Mouse (Mus musculus): ENCODE results near the gene Tnip1. TPM values are rescaled to one million over a fixed set of nuclear protein-coding genes. Genes with fewer than 3 reads are reported as not detected.
"Not testable (repeated sequence)": the region's sequence is repeated elsewhere in the genome, so short reads cannot be mapped to it uniquely, and the experiment has no call there.

The Tnip1 gene
- polyA plus RNA-seq, 1 experiment from 2014 or later = 29.9 TPM

DNA sequence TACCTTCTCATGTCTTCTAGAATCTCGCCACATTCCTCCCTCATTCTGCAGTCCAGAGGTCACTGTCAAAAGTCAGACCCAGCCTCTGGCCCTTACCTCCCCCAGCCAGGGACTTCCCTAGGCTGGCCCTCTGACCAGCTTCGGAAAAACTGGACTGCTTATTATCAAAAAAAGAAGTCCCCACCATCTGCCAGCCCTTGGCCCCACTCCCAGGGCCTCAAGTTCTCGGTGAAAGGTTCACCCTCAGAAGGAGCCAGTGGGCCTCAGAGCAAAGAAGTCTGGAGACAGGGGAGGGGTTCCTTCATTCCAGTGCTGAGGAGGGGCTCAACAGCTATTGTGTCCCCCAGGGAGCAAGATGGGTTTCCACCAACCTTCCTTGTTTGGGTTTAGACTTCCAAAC is 796 bp downstream of the Tnip1 start:
- 30% methylated on average over 3 of the region's 3 CpGs for WGBS
- Histone ChIP-seq H3K4me2 (replicated peaks; ENCODE audit: low read depth) (peak overlapping the region; percentile 4), H3K4me1 (replicated peaks; ENCODE audit: control insufficient read depth, insufficient read depth, low read length) (peaks cover 5% of the 10 kb centered on the region; the same call in 1 of the 2 replicates), H3K27ac (ENCODE audit: low read depth, low read length) (no peak overlapping the region), H3K36me3 (ENCODE audit: control insufficient read depth, insufficient read depth) (no peaks in the 10 kb centered on the region), H3K4me3 (ENCODE audit: low read depth, low read length) (no peak overlapping the region), H3K9ac (ENCODE audit: low read depth, low read length) (no peak overlapping the region), H3K9me3 (ENCODE audit: control insufficient read depth) (no peaks in the 10 kb centered on the region), H3K27me3 (replicated peaks; ENCODE audit: control insufficient read depth, insufficient read depth, low read length) (no peaks in the 10 kb centered on the region)
- no peak for TF ChIP-seq CTCF (IDR thresholded peaks at IDR 0.05; ENCODE audit: low read depth)
- ATAC-seq = no peak

DNA sequence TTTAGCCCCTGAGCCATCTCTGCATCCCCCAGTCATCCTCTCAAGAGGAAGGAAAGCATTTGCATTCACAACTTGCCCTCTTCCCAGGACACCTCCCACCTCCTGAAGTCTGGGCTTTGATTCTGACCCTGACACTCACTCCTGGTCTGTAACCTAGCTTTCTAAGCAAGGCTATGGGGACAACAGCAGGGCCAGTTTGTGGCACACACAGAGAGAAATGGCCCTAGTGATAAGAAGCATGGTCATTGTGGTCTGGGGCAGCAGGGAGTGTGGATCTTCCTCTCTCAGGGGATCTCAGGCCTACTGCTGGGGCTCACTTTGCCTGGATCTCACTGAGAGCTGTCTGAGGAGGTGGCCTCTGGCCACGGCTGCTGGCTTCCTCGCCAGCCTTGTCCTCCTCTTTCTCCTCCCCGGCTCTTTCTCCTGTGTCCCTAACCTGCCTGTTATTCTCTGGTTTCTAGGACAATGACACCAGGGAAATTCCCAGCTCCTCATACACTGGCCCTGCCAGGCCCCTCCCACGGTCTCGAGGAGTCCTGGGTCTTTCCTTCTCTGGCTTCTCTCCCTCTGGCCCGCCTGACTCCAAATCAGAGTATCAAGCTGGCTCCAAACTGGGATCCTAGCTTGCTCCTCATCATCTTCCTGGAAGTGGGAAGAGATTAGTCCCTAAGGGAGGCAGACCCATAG is 1.4 kb downstream of the Tnip1 start:
- H3K27ac ChIP-seq (ENCODE audit: low read depth, low read length) = no peak overlapping the region; the same call in 1 of the 2 replicates

DNA sequence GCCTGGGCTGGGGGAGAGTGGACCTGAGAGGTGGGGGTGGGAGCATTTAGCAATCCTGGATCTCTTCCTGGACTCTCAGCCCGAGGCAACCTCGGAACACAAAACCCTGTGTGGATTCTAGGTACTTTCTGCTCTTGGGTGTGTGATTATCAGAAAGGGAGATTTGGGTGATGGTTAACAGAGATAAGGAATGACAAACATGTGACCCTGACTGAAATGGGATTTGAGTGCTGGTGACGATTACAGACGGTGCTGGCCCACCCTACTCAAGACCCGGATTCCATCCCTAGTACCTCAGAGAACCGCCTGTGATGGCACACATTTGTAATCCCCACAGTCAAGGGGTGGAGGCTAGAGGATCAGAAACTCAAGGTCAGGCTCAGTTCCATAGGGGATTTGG is 2.5 kb downstream of the Tnip1 start:
- Histone ChIP-seq H3K27ac (ENCODE audit: low read depth, low read length) (no peak overlapping the region), H3K4me1 (replicated peaks; ENCODE audit: control insufficient read depth, insufficient read depth, low read length) (peaks cover 5% of the 10 kb centered on the region; the same call in 1 of the 2 replicates), H3K9ac (ENCODE audit: low read depth, low read length) (no peak overlapping the region), H3K4me3 (ENCODE audit: low read depth, low read length) (no peak overlapping the region), H3K4me2 (replicated peaks; ENCODE audit: low read depth) (no peak overlapping the region), H3K27me3 (replicated peaks; ENCODE audit: control insufficient read depth, insufficient read depth, low read length) (no peaks in the 10 kb centered on the region), H3K9me3 (ENCODE audit: control insufficient read depth) (no peaks in the 10 kb centered on the region), H3K36me3 (ENCODE audit: control insufficient read depth, insufficient read depth) (no peaks in the 10 kb centered on the region)
- no peak for TF ChIP-seq CTCF (IDR thresholded peaks at IDR 0.05; ENCODE audit: low read depth)
- no peak for ATAC-seq
- WGBS = 74% methylated on average over 6 of the region's 6 CpGs

More for the DNA sequence above, 1.4 kb downstream of the Tnip1 start:
- H3K4me1 ChIP-seq (replicated peaks; ENCODE audit: control insufficient read depth, insufficient read depth, low read length) = peaks cover 5% of the 10 kb centered on the region; the same call in 1 of the 2 replicates
- 64% methylated on average over 6 of the region's 6 CpGs for WGBS
- TF ChIP-seq CTCF (IDR thresholded peaks at IDR 0.05; ENCODE audit: low read depth) = no peak
- no peaks in the 10 kb centered on the region for H3K36me3 ChIP-seq (ENCODE audit: control insufficient read depth, insufficient read depth)
- no peaks in the 10 kb centered on the region for H3K27me3 ChIP-seq (replicated peaks; ENCODE audit: control insufficient read depth, insufficient read depth, low read length)
- H3K4me3 ChIP-seq (ENCODE audit: low read depth, low read length) = no peak overlapping the region
- peak overlapping the region; percentile 14; the same call in 1 of the 2 replicates for H3K4me2 ChIP-seq (replicated peaks; ENCODE audit: low read depth)
- ATAC-seq = no peak
- H3K9ac ChIP-seq (ENCODE audit: low read depth, low read length) = no peak overlapping the region
- H3K9me3 ChIP-seq (ENCODE audit: control insufficient read depth) = no peaks in the 10 kb centered on the region

DNA sequence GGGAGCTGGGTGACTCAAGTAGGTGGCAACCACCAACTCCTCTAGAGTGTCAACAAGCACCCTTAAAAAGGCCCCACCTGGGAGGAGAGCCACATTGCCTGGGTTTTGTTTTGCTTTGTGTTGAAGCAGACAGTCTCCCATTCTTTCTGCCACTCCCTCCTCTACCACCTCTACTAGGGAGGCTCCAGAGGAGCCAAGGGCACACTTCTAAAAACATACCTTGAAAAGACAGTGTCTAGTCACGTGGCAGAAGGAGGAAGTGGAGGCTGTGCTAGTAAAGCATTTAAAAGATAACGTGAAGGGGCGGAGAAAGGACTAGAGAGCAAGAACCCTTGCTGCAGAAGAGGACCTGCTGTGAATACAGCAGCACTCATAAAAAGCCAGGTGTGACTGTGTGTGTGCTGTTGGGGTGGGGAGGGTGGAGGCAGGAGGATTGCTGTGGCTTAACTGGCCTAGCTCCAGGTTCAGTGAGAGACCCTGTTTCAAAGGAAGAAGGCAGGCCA is 4.1 kb downstream of the Tnip1 start:
- Histone ChIP-seq H3K4me1 (replicated peaks; ENCODE audit: control insufficient read depth, insufficient read depth, low read length) (peaks cover 5% of the 10 kb centered on the region; the same call in 1 of the 2 replicates), H3K9me3 (ENCODE audit: control insufficient read depth) (no peaks in the 10 kb centered on the region), H3K4me3 (ENCODE audit: low read depth, low read length) (no peak overlapping the region), H3K9ac (ENCODE audit: low read depth, low read length) (no peak overlapping the region), H3K4me2 (replicated peaks; ENCODE audit: low read depth) (no peak overlapping the region), H3K36me3 (ENCODE audit: control insufficient read depth, insufficient read depth) (no peaks in the 10 kb centered on the region), H3K27me3 (replicated peaks; ENCODE audit: control insufficient read depth, insufficient read depth, low read length) (no peaks in the 10 kb centered on the region), H3K27ac (ENCODE audit: low read depth, low read length) (peak overlapping the region; percentile 65; the same call in 1 of the 2 replicates)
- no peak for TF ChIP-seq CTCF (IDR thresholded peaks at IDR 0.05; ENCODE audit: low read depth)
- ATAC-seq = peak; percentile 67
- 31% methylated on average over 3 of the region's 3 CpGs for WGBS

DNA sequence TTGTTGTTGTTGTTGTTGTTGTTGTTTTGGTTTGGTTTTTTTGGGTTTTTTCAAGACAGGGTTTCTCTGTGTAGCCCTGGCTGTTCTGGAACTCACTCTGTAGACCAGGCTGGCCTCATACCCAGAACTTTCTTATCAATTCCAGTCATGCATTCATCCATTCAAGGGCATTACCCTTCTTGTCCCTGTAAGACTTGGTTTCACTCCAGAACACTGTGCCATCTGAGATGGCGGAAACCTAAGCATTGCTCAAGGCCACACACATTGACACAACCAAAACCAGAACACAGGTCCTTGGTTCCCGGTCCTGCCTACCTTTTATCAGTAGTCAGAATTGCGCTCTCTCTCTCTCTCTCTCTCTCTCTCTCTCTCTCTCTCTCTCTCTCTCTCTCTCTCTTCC is 5.0 kb downstream of the Tnip1 start:
- not testable (repeated sequence) for H3K9me3 ChIP-seq (ENCODE audit: control insufficient read depth); H3K27ac ChIP-seq (ENCODE audit: low read depth, low read length); H3K9ac ChIP-seq (ENCODE audit: low read depth, low read length); ATAC-seq; H3K27me3 ChIP-seq (replicated peaks; ENCODE audit: control insufficient read depth, insufficient read depth, low read length); H3K36me3 ChIP-seq (ENCODE audit: control insufficient read depth, insufficient read depth); H3K4me2 ChIP-seq (replicated peaks; ENCODE audit: low read depth); H3K4me3 ChIP-seq (ENCODE audit: low read depth, low read length); H3K4me1 ChIP-seq (replicated peaks; ENCODE audit: control insufficient read depth, insufficient read depth, low read length)
- WGBS = 82% methylated on average over 3 of the region's 3 CpGs

DNA sequence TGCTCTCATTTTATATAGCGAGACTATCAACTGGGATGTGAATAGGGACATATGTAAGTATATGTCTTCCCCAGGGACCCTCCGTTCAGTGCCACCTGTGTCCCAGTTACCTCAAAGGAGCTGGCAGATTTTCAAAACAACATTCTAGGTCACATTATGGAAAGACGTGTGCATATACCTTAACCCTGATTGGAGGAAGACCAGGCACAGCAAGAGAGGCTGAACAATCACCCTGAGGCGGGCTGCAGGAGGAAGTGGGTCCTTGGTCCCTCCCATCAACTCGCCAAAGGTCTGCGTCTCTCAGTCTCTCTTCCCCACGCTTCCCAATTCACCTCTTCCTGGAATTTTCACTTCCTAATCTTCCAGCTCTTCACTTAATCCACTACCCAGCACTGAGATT is 5.8 kb downstream of the Tnip1 start:
- Histone ChIP-seq H3K9ac (ENCODE audit: low read depth, low read length) (no peak overlapping the region), H3K4me1 (replicated peaks; ENCODE audit: control insufficient read depth, insufficient read depth, low read length) (peaks cover 5% of the 10 kb centered on the region; the same call in 1 of the 2 replicates), H3K27me3 (replicated peaks; ENCODE audit: control insufficient read depth, insufficient read depth, low read length) (no peaks in the 10 kb centered on the region), H3K36me3 (ENCODE audit: control insufficient read depth, insufficient read depth) (no peaks in the 10 kb centered on the region; the same call in 1 of the 2 replicates), H3K4me3 (ENCODE audit: low read depth, low read length) (no peak overlapping the region), H3K27ac (ENCODE audit: low read depth, low read length) (no peak overlapping the region), H3K9me3 (ENCODE audit: control insufficient read depth) (no peaks in the 10 kb centered on the region), H3K4me2 (replicated peaks; ENCODE audit: low read depth) (no peak overlapping the region)
- ATAC-seq = no peak
- WGBS = 73% methylated on average over 7 of the region's 7 CpGs
- TF ChIP-seq CTCF (IDR thresholded peaks at IDR 0.05; ENCODE audit: low read depth) = no peak
